In genomic region chr16:43221313-43221712, GRCm38 (mm10) we compare ENCODE assay signal across 15 mouse cellular contexts.
A peak's percentile ranks its signal among the peaks of the same experiment; 100 is the strongest.
DNase-seq lines count a peak whose midpoint lies in the region; TF ChIP-seq lines count a peak whose summit lies in the region.
"Had no signal": no experiment of that assay in that cellular context is flagged by ENCODE, and none has a peak within 500 bp of the region (broad histone marks: within the 10 kb centered on the region; RNA-seq: fewer than 3 reads in every experiment).

No protein-coding gene starts in this region.

- H3K4me1 ChIP-seq in lung, adult 2 months (ENCODE audit: control insufficient read depth, insufficient read depth, low read length) = no peaks in the 10 kb centered on the region
- H3K4me1 ChIP-seq: liver, embryonic 12.5 days had no signal

- no peak for TF ChIP-seq POLR2A in lung, adult 2 months (IDR thresholded peaks at IDR 0.05; ENCODE audit: borderline replicate concordance, extremely low read depth, low read depth, low read length)

- TF ChIP-seq CTCF in lung, adult 2 months (IDR thresholded peaks at IDR 0.05; ENCODE audit: insufficient read depth, low read length) = no peak

- peak; percentile 19 for DNase-seq in adrenal gland, postnatal 10 days
- DNase-seq in adrenal gland, postnatal 4 days (ENCODE audit: low spot score in 2 of 2) = no peak
- DNase-seq in lung, postnatal 10 days = peak; percentile 12
- DNase-seq in lung, adult 2 months = no peak
- peak; percentile 54 for DNase-seq in embryo, embryonic 11 days
- DNase-seq in mesoderm, embryonic 11.5 days (ENCODE audit: low read depth, low spot score) = peak; percentile 52
- DNase-seq in kidney, postnatal 10 days = no peak
- no peak for DNase-seq in ovary, postnatal 10 days (ENCODE audit: low spot score)
- DNase-seq: cerebellum, postnatal 14 days; heart, adult 11 months; layer of hippocampus, adult 9-11 months; left cerebral cortex, postnatal 4 days; thymus, adult 18-20 months had no signal

- 58% methylated on average over 4 of the region's 4 CpGs for WGBS in lung, adult 2 months

- H3K4me3 ChIP-seq in lung, adult 2 months (replicated peaks; ENCODE audit: extremely low read depth, low read depth, low read length) = no peak overlapping the region
- H3K4me3 ChIP-seq: kidney, embryonic 15.5 days; liver, embryonic 12.5 days had no signal

Comparison
In these comparisons a context has a peak if more than half of its experiments do, and no peak if none do; other contexts are left out.
1. DNase-seq: peak in adrenal gland, postnatal 10 days (single experiment), lung, postnatal 10 days (single experiment), embryo, embryonic 11 days (single experiment) and mesoderm, embryonic 11.5 days (single experiment); none in adrenal gland, postnatal 4 days (0 of 2), lung, adult 2 months (single experiment), kidney, postnatal 10 days (single experiment) and ovary, postnatal 10 days (single experiment).